Mouse (Mus musculus): Measurements from ENCODE around the gene Eif4a2.
"Not testable (repeated sequence)": the region's sequence is repeated elsewhere in the genome, so short reads cannot be mapped to it uniquely, and the experiment has no call there.

Eif4a2 gene

GRCm38 (mm10) chr16:23107231-23107942, at the start of gene Eif4a2:
Gene Eif4a2, plus strand, starts transcription at chr16:23107444.
- peak; percentile 92 for DNase-seq (ENCODE audit: low read depth)

GRCm38 (mm10) chr16:23057668-23058447, 49.4 kb upstream of the Eif4a2 start, which contains the start of gene Kng1:
Gene Kng1, plus strand, starts transcription at chr16:23057865.
- not testable (repeated sequence) for DNase-seq (ENCODE audit: low read depth)

GRCm38 (mm10) chr16:23059630-23060029, 47.6 kb upstream of the Eif4a2 start:
- DNase-seq (ENCODE audit: low read depth): not testable (repeated sequence)

GRCm38 (mm10) chr16:23060781-23061325, 46.4 kb upstream of the Eif4a2 start:
- DNase-seq (ENCODE audit: low read depth): not testable (repeated sequence)

- DNase-seq (ENCODE audit: low read depth): not testable (repeated sequence)
These were observed 29.7 kb upstream of the Eif4a2 start for GRCm38 (mm10) chr16:23077516-23077915.

- not testable (repeated sequence) for DNase-seq (ENCODE audit: low read depth)
These were observed 20.1 kb upstream of the Eif4a2 start for GRCm38 (mm10) chr16:23087159-23087558.

GRCm38 (mm10) chr16:23087712-23088111, 19.5 kb upstream of the Eif4a2 start:
- DNase-seq (ENCODE audit: low read depth): peak; percentile 76

- DNase-seq (ENCODE audit: low read depth): not testable (repeated sequence)
These were observed 18.8 kb upstream of the Eif4a2 start for GRCm38 (mm10) chr16:23088491-23088890.

- DNase-seq (ENCODE audit: low read depth): not testable (repeated sequence)
These were observed 15.9 kb upstream of the Eif4a2 start for GRCm38 (mm10) chr16:23091345-23091744.

GRCm38 (mm10) chr16:23093321-23093953, 13.8 kb upstream of the Eif4a2 start:
- no peak for DNase-seq (ENCODE audit: low read depth)

GRCm38 (mm10) chr16:23094136-23094535, 13.1 kb upstream of the Eif4a2 start:
- no peak for DNase-seq (ENCODE audit: low read depth)

- DNase-seq (ENCODE audit: low read depth): not testable (repeated sequence)
These were observed 11.7 kb upstream of the Eif4a2 start for GRCm38 (mm10) chr16:23095581-23095980.

- not testable (repeated sequence) for DNase-seq (ENCODE audit: low read depth)
These were observed 10.4 kb upstream of the Eif4a2 start for GRCm38 (mm10) chr16:23096886-23097285.

GRCm38 (mm10) chr16:23097290-23098104, 9.7 kb upstream of the Eif4a2 start:
- peak; percentile 61 for DNase-seq (ENCODE audit: low read depth)

- not testable (repeated sequence) for DNase-seq (ENCODE audit: low read depth)
These were observed 9.2 kb upstream of the Eif4a2 start for GRCm38 (mm10) chr16:23098105-23098452.

GRCm38 (mm10) chr16:23099632-23100031, 7.6 kb upstream of the Eif4a2 start:
- DNase-seq (ENCODE audit: low read depth): no peak

GRCm38 (mm10) chr16:23100099-23100575, 7.1 kb upstream of the Eif4a2 start:
- DNase-seq (ENCODE audit: low read depth): no peak

GRCm38 (mm10) chr16:23100613-23101012, 6.6 kb upstream of the Eif4a2 start:
- no peak for DNase-seq (ENCODE audit: low read depth)

- no peak for DNase-seq (ENCODE audit: low read depth)
These were observed 4.8 kb upstream of the Eif4a2 start for GRCm38 (mm10) chr16:23102340-23103037.

GRCm38 (mm10) chr16:23103038-23103745, 4.1 kb upstream of the Eif4a2 start:
- no peak for DNase-seq (ENCODE audit: low read depth)

All from 416B (cell line).